Mouse (Mus musculus) liver, adult (tissue): ENCODE measurements around the gene Mrps21.
A peak's percentile ranks its signal among the peaks of the same experiment; 100 is the strongest.

ENCODE experiments used
- GATA4 ChIP-seq: IDR thresholded peaks from 2 replicates; pipeline ENCODE4 v1.6.1; 2014; ENCODE audit warnings: mild to moderate bottlenecking, low read length; ENCODE audit not compliant: insufficient replicate concordance

The Mrps21 gene

DNA sequence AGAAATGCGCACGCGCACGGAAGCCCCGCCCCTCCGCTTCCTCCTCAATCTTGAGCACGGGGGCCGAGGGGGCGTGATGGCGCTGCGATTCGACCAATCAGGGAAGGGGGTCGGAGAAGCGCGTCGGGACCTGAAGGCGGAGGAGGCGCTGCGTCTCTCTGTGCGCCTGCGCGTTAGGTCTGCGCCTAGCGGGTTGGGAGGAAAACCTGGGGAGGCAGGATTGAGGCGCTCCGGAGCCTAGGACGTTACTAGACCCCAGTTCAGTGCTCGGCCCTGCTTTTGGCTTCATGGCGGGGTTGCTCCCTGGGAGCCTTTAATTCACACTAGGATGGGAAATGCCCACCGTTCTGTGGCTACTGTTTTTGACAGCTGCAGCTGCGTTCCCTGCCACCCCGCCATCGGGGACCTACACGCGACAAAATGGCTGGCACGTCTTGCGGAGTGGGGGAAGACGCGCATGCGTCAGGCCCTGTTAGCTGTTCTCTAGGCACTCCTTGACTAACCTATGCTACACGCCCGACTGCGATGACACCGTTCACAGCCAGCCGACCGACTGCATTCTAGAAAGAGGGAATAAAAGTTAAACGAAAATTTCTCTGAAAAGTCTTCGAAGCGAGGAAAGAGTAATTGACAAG, 51.9 kb downstream of the Mrps21 start:
- TF ChIP-seq GATA4: peak; percentile 64; the same call in 1 of the 2 replicates

DNA sequence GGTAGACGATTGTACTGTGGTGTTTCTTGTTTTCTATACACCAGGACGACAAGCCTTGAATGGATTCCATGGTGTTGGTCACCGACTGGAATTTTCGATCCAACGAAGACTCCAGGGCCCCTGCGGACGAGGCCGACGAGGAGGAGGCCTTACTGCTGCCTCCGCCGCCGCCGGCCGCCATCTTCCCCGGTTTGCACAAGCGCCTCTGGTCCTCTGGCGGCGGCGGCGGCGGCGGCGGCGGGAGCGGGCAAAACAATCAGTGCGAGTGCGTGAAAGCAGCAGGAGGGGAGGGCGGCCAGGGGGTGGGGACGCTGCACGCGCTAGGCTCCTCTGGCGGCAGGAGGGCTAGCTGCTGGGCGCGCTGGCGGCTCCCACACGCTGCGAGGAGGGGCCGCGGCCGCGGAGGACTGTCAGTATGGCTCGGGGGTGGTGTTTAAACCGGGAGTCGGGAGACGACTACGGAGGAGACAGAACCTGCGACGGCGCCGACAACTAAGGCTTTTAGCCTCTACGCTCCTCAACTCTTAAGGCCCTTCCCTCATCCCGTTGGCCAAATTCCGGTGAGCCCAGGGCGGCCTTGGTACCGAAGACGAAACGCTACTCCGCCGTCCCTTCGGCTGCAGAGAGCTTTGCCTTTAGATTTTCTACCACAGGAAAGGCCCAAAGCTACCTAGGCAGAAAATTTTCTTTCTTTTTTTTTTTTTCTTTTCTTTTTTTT, 52.6 kb downstream of the Mrps21 start, which contains the start of gene Rprd2:
Gene Rprd2, minus strand, starts transcription at position 293 of the 718 bp plus-strand sequence.
- TF ChIP-seq GATA4: no peak

DNA sequence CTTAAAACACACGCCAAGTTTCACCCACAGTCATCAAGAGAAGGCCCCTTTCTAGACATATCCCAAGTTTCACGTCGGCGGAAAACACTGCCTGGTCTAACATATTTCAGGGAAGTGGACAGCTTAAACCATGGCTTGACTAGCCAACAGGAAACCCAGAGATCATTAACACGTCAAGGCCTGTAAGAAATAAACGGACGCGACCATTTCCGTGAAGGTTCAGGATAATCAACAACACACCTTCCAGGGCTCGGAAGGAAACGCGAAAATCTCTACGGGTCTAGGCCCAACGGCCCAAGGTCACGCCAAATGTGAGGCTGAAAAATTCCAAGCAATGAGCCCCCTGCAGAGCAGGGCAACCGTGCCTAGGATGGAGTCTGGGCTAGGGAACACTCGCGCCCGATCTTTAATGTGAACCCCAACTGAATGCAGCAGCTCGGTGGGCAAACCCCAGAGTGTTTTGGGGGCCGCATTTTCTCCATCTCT, 53.2 kb downstream of the Mrps21 start:
- TF ChIP-seq GATA4: no peak

- TF ChIP-seq GATA4: no peak
Measured at GRCm38 (mm10) chr3:95816681-95817080, 54.6 kb downstream of the Mrps21 start.
